Mouse (Mus musculus): ENCODE data around the gene Procr. TPM values are rescaled to one million over a fixed set of nuclear protein-coding genes. Genes with fewer than 3 reads are reported as not detected.

Gene Procr
- polyA plus RNA-seq, 1 experiment from 2014 or later: 1.7 TPM

- 28% methylated on average over 12 of the region's 12 CpGs for WGBS
- 0 out of 2 replicates have a peak overlapping the region, but pooled peaks have one; percentile 11 for H3K4me3 ChIP-seq
- H3K9me3 ChIP-seq: no peaks in the 10 kb centered on the region
Measured at GRCm38 (mm10) chr2:155792899-155793298, 42.0 kb downstream of the Procr start.

GRCm38 (mm10) chr2:155794674-155795445, 43.9 kb downstream of the Procr start:
- Histone ChIP-seq H3K4me3 (no peak overlapping the region), H3K27me3 (ENCODE audit: insufficient read depth, poor library complexity, severe bottlenecking) (no peaks in the 10 kb centered on the region), H3K27ac (no peak overlapping the region), H3K9me3 (no peaks in the 10 kb centered on the region), H3K4me1 (replicated peaks) (peaks cover 7% of the 10 kb centered on the region), H3K36me3 (no peaks in the 10 kb centered on the region)
- WGBS: 86% methylated on average over 12 of the region's 12 CpGs
- DNase-seq (ENCODE audit: low spot score): no peak

More at GRCm38 (mm10) chr2:155792899-155793298, 42.0 kb downstream of the Procr start:
- DNase-seq (ENCODE audit: low spot score): no peak
- no peak overlapping the region for H3K27ac ChIP-seq
- no peaks in the 10 kb centered on the region for H3K36me3 ChIP-seq
- no peaks in the 10 kb centered on the region for H3K27me3 ChIP-seq (ENCODE audit: insufficient read depth, poor library complexity, severe bottlenecking)
- H3K4me1 ChIP-seq (replicated peaks): peaks cover 7% of the 10 kb centered on the region

- H3K27ac ChIP-seq: no peak overlapping the region
- H3K36me3 ChIP-seq: no peaks in the 10 kb centered on the region
- no peaks in the 10 kb centered on the region for H3K9me3 ChIP-seq
- no peak for DNase-seq (ENCODE audit: low spot score)
- H3K4me1 ChIP-seq (replicated peaks): no peaks in the 10 kb centered on the region
- 62% methylated on average over 3 of the region's 3 CpGs for WGBS
- H3K4me3 ChIP-seq: no peak overlapping the region
- H3K27me3 ChIP-seq (ENCODE audit: insufficient read depth, poor library complexity, severe bottlenecking): no peaks in the 10 kb centered on the region
Measured at GRCm38 (mm10) chr2:155798613-155799012, 47.7 kb downstream of the Procr start.

GRCm38 (mm10) chr2:155802761-155803160, 51.8 kb downstream of the Procr start:
- no peaks in the 10 kb centered on the region for H3K9me3 ChIP-seq
- H3K4me3 ChIP-seq: no peak overlapping the region
- no peaks in the 10 kb centered on the region for H3K36me3 ChIP-seq
- H3K4me1 ChIP-seq (replicated peaks): 0 out of 2 replicates have a peak, but pooled peaks cover 2% of the 10 kb centered on the region
- WGBS: 55% methylated on average over 3 of the region's 3 CpGs
- H3K27me3 ChIP-seq (ENCODE audit: insufficient read depth, poor library complexity, severe bottlenecking): no peaks in the 10 kb centered on the region; the same call in 1 of the 2 replicates
- H3K27ac ChIP-seq: no peak overlapping the region
- no peak for DNase-seq (ENCODE audit: low spot score)

- Histone ChIP-seq H3K27ac (no peak overlapping the region), H3K4me1 (replicated peaks) (0 out of 2 replicates have a peak, but pooled peaks cover 2% of the 10 kb centered on the region), H3K36me3 (no peaks in the 10 kb centered on the region), H3K4me3 (no peak overlapping the region), H3K27me3 (ENCODE audit: insufficient read depth, poor library complexity, severe bottlenecking) (no peaks in the 10 kb centered on the region; the same call in 1 of the 2 replicates), H3K9me3 (no peaks in the 10 kb centered on the region)
- DNase-seq (ENCODE audit: low spot score): no peak
- 79% methylated on average over 5 of the region's 5 CpGs for WGBS
Measured at GRCm38 (mm10) chr2:155804053-155804452, 53.1 kb downstream of the Procr start.

Other genes with a start within 250 kb of the Procr start
- gene Acss2, start 233.2 kb upstream of the Procr start, polyA plus RNA-seq (2016; fragmentation: Nextera tagmentation; extraction: Ambion mirVana): 15.6 and 19.7 TPM in 2 replicates
- 16.6 and 33.1 TPM in 2 replicates for gene Ggt7, start 232.9 kb upstream of the Procr start, polyA plus RNA-seq (2016; fragmentation: Nextera tagmentation; extraction: Ambion mirVana)
- gene Gss, start 158.3 kb upstream of the Procr start, polyA plus RNA-seq (2016; fragmentation: Nextera tagmentation; extraction: Ambion mirVana): 19.9 and 20.6 TPM in 2 replicates
- gene Myh7b, start 139.9 kb upstream of the Procr start, polyA plus RNA-seq (2016; fragmentation: Nextera tagmentation; extraction: Ambion mirVana): 0.49 and 0.69 TPM in 2 replicates
- 133 and 160 TPM in 2 replicates for gene Trpc4ap, start 58.7 kb upstream of the Procr start, polyA plus RNA-seq (2016; fragmentation: Nextera tagmentation; extraction: Ambion mirVana)
- gene Edem2, start 21.6 kb upstream of the Procr start, polyA plus RNA-seq (2016; fragmentation: Nextera tagmentation; extraction: Ambion mirVana): 33.7 and 41.1 TPM in 2 replicates
- gene Gm17581, start 15.3 kb upstream of the Procr start, polyA plus RNA-seq (2016; fragmentation: Nextera tagmentation; extraction: Ambion mirVana): not detected in 2 replicates
- gene Mmp24, start 24.2 kb downstream of the Procr start, polyA plus RNA-seq (2016; fragmentation: Nextera tagmentation; extraction: Ambion mirVana): 1.4 and 2.5 TPM in 2 replicates
- gene BC029722, start 68.3 kb downstream of the Procr start, polyA plus RNA-seq (2016; fragmentation: Nextera tagmentation; extraction: Ambion mirVana): 8.4 and 16.0 TPM in 2 replicates
- gene Eif6, start 75.8 kb downstream of the Procr start, polyA plus RNA-seq (2016; fragmentation: Nextera tagmentation; extraction: Ambion mirVana): 247 and 261 TPM in 2 replicates
- gene Fam83c, start 83.7 kb downstream of the Procr start, polyA plus RNA-seq (2016; fragmentation: Nextera tagmentation; extraction: Ambion mirVana): 0.24 and 0.44 TPM in 2 replicates
- gene Uqcc1, start 179.2 kb downstream of the Procr start, polyA plus RNA-seq (2016; fragmentation: Nextera tagmentation; extraction: Ambion mirVana): 73.7 and 77.4 TPM in 2 replicates
- gene Gm15557, start 189.6 kb downstream of the Procr start, polyA plus RNA-seq (2016; fragmentation: Nextera tagmentation; extraction: Ambion mirVana): not detected in 2 replicates
- gene Gdf5, start 194.2 kb downstream of the Procr start, polyA plus RNA-seq (2016; fragmentation: Nextera tagmentation; extraction: Ambion mirVana): 0.42 and 1.1 TPM in 2 replicates
- gene Cep250, start 205.3 kb downstream of the Procr start, polyA plus RNA-seq (2016; fragmentation: Nextera tagmentation; extraction: Ambion mirVana): 21.6 and 27.6 TPM in 2 replicates

Measured in hindbrain, embryonic 10.5 days (tissue).